Mouse (Mus musculus): ENCODE data around the gene Eml3. TPM values are rescaled to one million over a fixed set of nuclear protein-coding genes. Genes with fewer than 3 reads are reported as not detected.
"Not testable (repeated sequence)": the region's sequence is repeated elsewhere in the genome, so short reads cannot be mapped to it uniquely, and the experiment has no call there.

Eml3 gene
- polyA plus RNA-seq, 1 experiment = not detected

- Histone ChIP-seq H3K4me3 (ENCODE audit: insufficient read depth, low read depth, low read length) (peak overlapping the region; percentile 72), H3K27ac (ENCODE audit: insufficient read depth, low read depth, low read length) (no peak overlapping the region), H3K4me1 (ENCODE audit: control insufficient read depth, insufficient read depth, low read length) (no peaks in the 10 kb centered on the region)
- TF ChIP-seq CTCF (IDR thresholded peaks at IDR 0.05; ENCODE audit: insufficient read depth, low read depth, low read length) = no peak
- WGBS = 2% methylated on average over 9 of the region's 9 CpGs
These were observed 24.8 kb downstream of the Eml3 start for GRCm38 (mm10) chr19:8954171-8954570.

- WGBS = 98% methylated on average over 2 of the region's 2 CpGs
- TF ChIP-seq CTCF (IDR thresholded peaks at IDR 0.05; ENCODE audit: insufficient read depth, low read depth, low read length) (no peak), POLR2A (IDR thresholded peaks at IDR 0.05; ENCODE audit: insufficient read depth, low read depth, low read length) (no peak)
- no peak overlapping the region for H3K4me3 ChIP-seq (ENCODE audit: insufficient read depth, low read depth, low read length)
- no peaks in the 10 kb centered on the region; the same call in 1 of the 2 replicates for H3K4me1 ChIP-seq (ENCODE audit: control insufficient read depth, insufficient read depth, low read length)
- H3K27ac ChIP-seq (ENCODE audit: insufficient read depth, low read depth, low read length) = no peak overlapping the region
These were observed 32.9 kb downstream of the Eml3 start for GRCm38 (mm10) chr19:8962256-8962655.

GRCm38 (mm10) chr19:8965075-8965474 lies 35.7 kb downstream of the Eml3 start:
- TF ChIP-seq POLR2A (IDR thresholded peaks at IDR 0.05; ENCODE audit: insufficient read depth, low read depth, low read length) = no peak
- TF ChIP-seq CTCF (IDR thresholded peaks at IDR 0.05; ENCODE audit: insufficient read depth, low read depth, low read length) = no peak
- Histone ChIP-seq H3K4me1 (ENCODE audit: control insufficient read depth, insufficient read depth, low read length) (no peaks in the 10 kb centered on the region; the same call in 1 of the 2 replicates), H3K4me3 (ENCODE audit: insufficient read depth, low read depth, low read length) (no peak overlapping the region), H3K27ac (ENCODE audit: insufficient read depth, low read depth, low read length) (no peak overlapping the region)
- 89% methylated on average over 11 of the region's 11 CpGs for WGBS

DNA sequence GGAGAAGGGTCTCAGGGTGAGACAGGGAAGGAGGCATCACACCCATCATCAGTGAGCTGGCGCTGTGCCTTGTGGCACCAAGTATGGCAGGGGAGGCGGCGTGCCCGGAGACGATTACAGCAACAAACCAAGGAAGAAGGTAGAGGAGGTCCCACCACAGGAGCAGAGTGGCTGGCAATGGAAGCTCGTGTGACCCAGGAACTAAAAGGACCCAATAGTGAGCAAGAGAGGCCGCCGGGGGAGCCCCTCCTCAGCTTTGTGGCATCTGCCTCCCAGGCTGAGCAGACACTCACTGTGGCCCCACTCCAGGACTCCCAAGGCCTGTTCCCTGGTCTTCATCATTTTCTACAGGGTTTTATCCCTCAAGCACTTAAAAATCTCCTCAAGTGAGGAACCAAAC lies 36.4 kb downstream of the Eml3 start:
- no peak for TF ChIP-seq POLR2A (IDR thresholded peaks at IDR 0.05; ENCODE audit: insufficient read depth, low read depth, low read length)
- TF ChIP-seq CTCF (IDR thresholded peaks at IDR 0.05; ENCODE audit: insufficient read depth, low read depth, low read length) = no peak
- 65% methylated on average over 8 of the region's 8 CpGs for WGBS
- no peak overlapping the region for H3K27ac ChIP-seq (ENCODE audit: insufficient read depth, low read depth, low read length)

DNA sequence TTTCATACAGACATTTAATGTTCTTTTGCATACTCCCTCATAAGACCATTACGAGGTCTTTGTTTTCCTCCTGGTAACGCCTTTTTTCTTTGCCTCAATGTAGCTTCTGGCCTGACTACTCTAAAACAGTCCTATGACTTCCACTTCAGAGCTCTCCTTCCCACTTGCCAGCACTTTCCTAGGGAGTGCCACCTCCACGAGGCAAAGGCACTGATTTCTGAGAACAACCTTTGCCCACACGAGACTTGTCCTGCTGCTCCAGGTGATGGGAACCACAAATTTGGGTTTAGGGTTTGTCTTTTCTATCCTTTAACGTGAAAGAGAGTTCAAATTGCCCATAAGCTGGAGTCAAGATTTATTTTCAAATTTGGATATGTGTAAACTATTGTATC lies 36.8 kb downstream of the Eml3 start:
- Histone ChIP-seq H3K4me1 (ENCODE audit: control insufficient read depth, insufficient read depth, low read length) (no peaks in the 10 kb centered on the region; the same call in 1 of the 2 replicates), H3K27ac (ENCODE audit: insufficient read depth, low read depth, low read length) (peak overlapping the region; percentile 47; the same call in 1 of the 2 replicates), H3K4me3 (ENCODE audit: insufficient read depth, low read depth, low read length) (peak overlapping the region; percentile 50)
- TF ChIP-seq CTCF (IDR thresholded peaks at IDR 0.05; ENCODE audit: insufficient read depth, low read depth, low read length) = no peak
- no peak for TF ChIP-seq POLR2A (IDR thresholded peaks at IDR 0.05; ENCODE audit: insufficient read depth, low read depth, low read length)
- WGBS = 15% methylated on average over 5 of the region's 5 CpGs

More for the DNA sequence above, 36.4 kb downstream of the Eml3 start:
- Histone ChIP-seq H3K4me1 (ENCODE audit: control insufficient read depth, insufficient read depth, low read length) (no peaks in the 10 kb centered on the region; the same call in 1 of the 2 replicates), H3K4me3 (ENCODE audit: insufficient read depth, low read depth, low read length) (no peak overlapping the region)

DNA sequence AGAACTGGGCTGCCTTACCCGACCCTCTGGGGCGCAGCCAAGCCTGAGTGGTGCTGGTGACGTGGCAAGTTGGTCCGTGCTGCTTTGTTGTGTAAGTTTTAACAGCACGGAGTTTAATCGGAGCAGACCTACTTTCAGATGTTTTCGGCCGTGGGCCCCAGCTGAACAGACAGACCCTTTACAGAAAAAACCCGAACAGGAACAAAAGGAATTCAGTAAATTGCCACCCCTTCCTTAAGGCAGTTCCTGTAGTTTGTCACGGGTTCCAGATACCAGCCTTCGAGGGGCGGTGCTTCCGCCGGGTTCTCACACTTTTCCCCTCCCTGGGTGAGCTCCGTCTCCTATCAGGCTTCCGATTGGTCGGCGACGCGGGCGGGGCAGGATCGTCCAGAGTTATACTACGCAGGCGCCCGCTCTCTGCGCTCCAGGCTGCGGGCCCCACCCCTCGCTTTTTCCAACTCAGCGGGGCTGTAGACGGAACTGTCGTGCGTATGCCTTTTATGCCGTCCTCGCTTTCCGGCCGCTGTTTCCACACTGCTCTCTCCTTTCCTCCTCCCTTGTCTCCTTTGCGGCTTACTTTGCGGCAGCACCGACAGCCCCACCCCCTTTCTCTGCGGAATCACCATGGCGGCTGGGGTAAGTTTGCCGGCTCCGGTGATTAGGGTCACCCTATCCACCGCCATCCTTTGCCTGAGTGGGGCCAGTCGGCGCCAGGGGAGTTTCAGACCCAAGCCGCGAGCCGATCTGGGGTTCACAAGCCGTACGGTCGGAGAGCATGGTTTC lies 37.4 kb downstream of the Eml3 start, which contains the start of gene Eef1g:
TSS of gene Eef1g (plus strand) at position 452 of the 783 bp plus-strand sequence.
- under 1% methylated on average over 52 of the region's 52 CpGs for WGBS
- peak within 1 kb of the TSS; percentile 76 for H3K4me3 ChIP-seq (ENCODE audit: insufficient read depth, low read depth, low read length)
- no peaks in the 10 kb centered on the region; the same call in 1 of the 2 replicates for H3K4me1 ChIP-seq (ENCODE audit: control insufficient read depth, insufficient read depth, low read length)
- H3K27ac ChIP-seq (ENCODE audit: insufficient read depth, low read depth, low read length) = peak within 1 kb of the TSS; percentile 47
- TF ChIP-seq POLR2A (IDR thresholded peaks at IDR 0.05; ENCODE audit: insufficient read depth, low read depth, low read length) (peak; percentile 30; the same call in 1 of the 2 replicates), CTCF (IDR thresholded peaks at IDR 0.05; ENCODE audit: insufficient read depth, low read depth, low read length) (no peak)

GRCm38 (mm10) chr19:8967373-8967743 lies 38.0 kb downstream of the Eml3 start:
- WGBS = under 1% methylated on average over 8 of the region's 8 CpGs
- Histone ChIP-seq H3K4me3 (ENCODE audit: insufficient read depth, low read depth, low read length) (peak overlapping the region; percentile 76), H3K4me1 (ENCODE audit: control insufficient read depth, insufficient read depth, low read length) (no peaks in the 10 kb centered on the region; the same call in 1 of the 2 replicates), H3K27ac (ENCODE audit: insufficient read depth, low read depth, low read length) (peak overlapping the region; percentile 35)
- TF ChIP-seq CTCF (IDR thresholded peaks at IDR 0.05; ENCODE audit: insufficient read depth, low read depth, low read length) (no peak), POLR2A (IDR thresholded peaks at IDR 0.05; ENCODE audit: insufficient read depth, low read depth, low read length) (no peak)

DNA sequence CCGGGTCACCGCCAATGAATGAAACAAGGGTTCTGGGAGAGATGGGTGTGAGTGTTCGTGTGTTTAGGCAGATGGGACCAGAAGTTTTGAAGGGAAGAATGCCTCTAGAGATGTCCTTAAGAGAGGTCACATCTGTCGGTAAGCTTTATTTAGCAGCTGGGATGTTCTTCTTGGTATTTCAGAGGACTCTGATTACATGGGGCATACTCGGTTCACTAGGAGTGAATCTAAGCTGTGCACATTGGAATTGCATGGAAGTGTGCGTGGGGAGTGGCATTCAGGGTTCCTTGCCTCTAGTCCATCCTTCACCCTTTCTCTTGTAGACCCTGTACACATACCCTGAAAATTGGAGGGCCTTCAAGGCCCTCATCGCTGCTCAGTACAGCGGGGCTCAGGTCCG lies 38.5 kb downstream of the Eml3 start:
- TF ChIP-seq POLR2A (IDR thresholded peaks at IDR 0.05; ENCODE audit: insufficient read depth, low read depth, low read length) (no peak), CTCF (IDR thresholded peaks at IDR 0.05; ENCODE audit: insufficient read depth, low read depth, low read length) (no peak)
- peak overlapping the region; percentile 76 for H3K4me3 ChIP-seq (ENCODE audit: insufficient read depth, low read depth, low read length)
- H3K27ac ChIP-seq (ENCODE audit: insufficient read depth, low read depth, low read length) = no peak overlapping the region
- H3K4me1 ChIP-seq (ENCODE audit: control insufficient read depth, insufficient read depth, low read length) = no peaks in the 10 kb centered on the region; the same call in 1 of the 2 replicates
- WGBS = 6% methylated on average over 9 of the region's 9 CpGs

DNA sequence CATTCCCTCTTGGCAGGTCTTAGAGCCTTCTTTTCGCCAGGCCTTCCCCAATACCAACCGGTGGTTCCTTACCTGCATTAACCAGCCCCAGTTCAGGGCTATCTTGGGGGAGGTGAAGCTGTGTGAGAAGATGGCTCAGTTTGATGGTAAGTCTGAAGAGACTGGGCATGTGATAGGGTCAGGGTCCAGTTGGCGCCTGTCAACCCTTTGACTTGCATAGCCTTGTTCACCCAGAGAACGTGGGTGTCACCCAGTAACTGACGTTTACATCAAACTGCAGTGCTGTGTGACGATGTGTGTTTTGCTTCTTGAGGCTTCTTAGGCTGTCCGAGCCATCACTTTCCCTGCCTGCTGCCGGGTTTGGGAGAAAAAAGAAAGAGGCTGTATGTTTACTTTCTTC lies 43.1 kb downstream of the Eml3 start:
- not testable (repeated sequence) for H3K4me1 ChIP-seq (ENCODE audit: control insufficient read depth, insufficient read depth, low read length); H3K4me3 ChIP-seq (ENCODE audit: insufficient read depth, low read depth, low read length); H3K27ac ChIP-seq (ENCODE audit: insufficient read depth, low read depth, low read length)
- 89% methylated on average over 8 of the region's 8 CpGs for WGBS

Measured in olfactory bulb, adult 2 months (tissue).